Mouse (Mus musculus): ENCODE data around the gene Fbxo17.

DNA sequence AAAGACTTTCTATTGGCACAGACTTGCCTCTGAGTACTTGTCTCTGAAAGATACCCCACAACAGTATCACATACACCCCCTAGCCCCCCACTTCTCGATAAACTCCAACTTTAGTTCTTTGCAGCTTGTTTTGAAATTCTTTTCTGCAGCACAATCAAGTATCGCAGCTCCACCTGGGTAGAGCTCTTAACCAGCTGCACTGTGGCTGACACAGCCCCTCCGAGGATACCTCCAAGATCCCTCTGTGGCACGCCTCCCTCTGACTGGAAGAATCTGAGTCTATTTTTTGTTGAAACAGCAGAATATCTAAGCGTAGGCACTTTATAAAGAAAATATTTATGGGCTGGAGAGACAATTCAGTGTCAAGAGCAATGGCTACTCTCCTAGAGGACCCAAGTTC is 44.3 kb upstream of the Fbxo17 start:
- TF ChIP-seq CTCF (IDR thresholded peaks at IDR 0.05; ENCODE audit: extremely low read depth, insufficient read depth, low read length) (no peak), POLR2A (IDR thresholded peaks at IDR 0.05; ENCODE audit: extremely low read depth, insufficient read depth, low read length) (no peak)
